Mouse (Mus musculus): ENCODE results near the gene Afap1. TPM values are rescaled to one million over a fixed set of nuclear protein-coding genes. Genes with fewer than 3 reads are reported as not detected.

Afap1 gene
- 1 to 10 TPM; 3.7 to 6.6 TPM for polyA plus RNA-seq (2017; shearing (Covaris generic))

GRCm38 (mm10) chr5:35893093-35893804, at the start of gene Afap1:
Gene Afap1, plus strand, starts transcription at chr5:35893319.
- peak; percentile 94 for ATAC-seq

GRCm38 (mm10) chr5:35851485-35851884, 41.6 kb upstream of the Afap1 start:
- ATAC-seq: no peak

GRCm38 (mm10) chr5:35853463-35853862, 39.7 kb upstream of the Afap1 start:
- no peak for ATAC-seq

DNA sequence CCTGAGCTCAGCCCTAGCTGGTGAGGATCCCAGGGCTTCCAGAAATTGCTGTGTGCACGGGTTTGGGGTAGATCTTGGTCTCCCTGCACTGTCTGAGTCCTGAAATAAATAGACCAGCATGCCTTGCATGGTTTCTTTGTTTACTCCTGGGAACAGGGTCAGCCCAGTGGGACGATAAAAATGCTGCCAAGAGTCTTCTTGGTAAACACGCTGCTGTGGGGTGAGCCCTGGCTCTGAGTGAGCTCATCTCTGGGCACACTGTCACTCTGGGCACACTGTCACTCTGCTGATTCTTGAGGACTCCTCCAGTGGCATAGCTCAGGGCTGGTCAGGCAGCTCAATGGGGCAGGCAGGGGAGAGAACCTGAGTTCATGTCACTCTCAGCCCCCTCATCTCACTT, 36.9 kb upstream of the Afap1 start:
- ATAC-seq: no peak

DNA sequence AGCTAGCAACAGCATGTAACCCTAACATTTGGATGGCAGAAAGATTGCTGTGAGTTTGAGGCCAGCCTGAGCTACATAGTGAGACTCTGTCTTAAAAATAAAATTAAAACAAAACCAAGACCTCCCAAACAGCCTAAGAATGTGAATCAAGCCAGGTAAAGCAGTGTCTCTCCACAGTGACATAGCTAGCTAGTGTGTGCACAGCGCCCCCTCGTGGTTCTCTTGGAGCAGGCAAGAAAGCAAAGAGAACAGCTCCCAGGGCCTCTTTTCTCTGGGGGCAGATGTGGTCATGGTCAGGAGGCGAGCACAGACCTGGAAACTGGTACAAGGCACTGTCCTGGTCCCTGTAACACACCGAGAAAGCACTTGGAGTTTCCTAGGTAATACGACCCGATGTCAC, 35.0 kb upstream of the Afap1 start:
- no peak for ATAC-seq

DNA sequence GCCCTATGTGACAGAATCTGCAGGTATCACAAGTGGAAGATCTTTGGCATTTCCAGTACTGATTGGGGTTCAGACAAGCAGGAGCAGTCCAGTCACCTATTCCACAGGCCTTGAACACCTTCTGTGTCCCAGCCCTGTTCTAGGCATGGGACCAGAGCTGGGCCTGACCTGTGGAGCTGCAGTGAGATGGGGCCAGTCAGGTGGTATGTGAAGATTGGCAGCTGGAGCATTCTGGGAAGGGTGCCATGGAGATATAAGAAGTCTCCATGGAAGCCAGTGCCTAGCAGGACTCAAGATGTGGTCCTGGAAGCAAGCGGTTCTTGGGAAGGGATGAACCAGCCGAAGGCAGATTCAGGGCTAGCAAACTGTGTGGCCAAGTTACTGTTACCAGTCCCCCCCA, 31.7 kb upstream of the Afap1 start:
- ATAC-seq: no peak

GRCm38 (mm10) chr5:35869973-35870372, 23.1 kb upstream of the Afap1 start:
- no peak for ATAC-seq

GRCm38 (mm10) chr5:35870408-35871012, 22.6 kb upstream of the Afap1 start:
- ATAC-seq: peak; percentile 52

DNA sequence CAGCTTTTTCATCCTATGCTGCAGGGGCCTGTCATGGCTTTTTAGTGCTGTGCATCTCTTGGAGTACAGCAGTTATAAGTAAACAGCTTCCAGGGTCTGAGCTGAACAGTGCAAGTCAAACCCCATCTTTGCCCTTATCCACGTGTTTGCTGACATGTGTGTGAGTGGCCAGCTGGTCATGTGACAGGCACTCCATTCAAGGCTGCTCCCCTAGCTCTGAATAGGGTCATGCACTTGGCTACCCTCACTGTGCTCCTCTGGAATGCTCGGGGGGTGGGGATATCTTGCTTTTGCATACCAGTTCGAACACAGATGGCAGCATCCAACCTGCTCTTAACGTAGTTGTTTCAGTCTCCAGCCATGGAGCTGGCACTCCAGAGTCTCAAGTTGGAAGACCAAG, 19.7 kb upstream of the Afap1 start:
- ATAC-seq: no peak

DNA sequence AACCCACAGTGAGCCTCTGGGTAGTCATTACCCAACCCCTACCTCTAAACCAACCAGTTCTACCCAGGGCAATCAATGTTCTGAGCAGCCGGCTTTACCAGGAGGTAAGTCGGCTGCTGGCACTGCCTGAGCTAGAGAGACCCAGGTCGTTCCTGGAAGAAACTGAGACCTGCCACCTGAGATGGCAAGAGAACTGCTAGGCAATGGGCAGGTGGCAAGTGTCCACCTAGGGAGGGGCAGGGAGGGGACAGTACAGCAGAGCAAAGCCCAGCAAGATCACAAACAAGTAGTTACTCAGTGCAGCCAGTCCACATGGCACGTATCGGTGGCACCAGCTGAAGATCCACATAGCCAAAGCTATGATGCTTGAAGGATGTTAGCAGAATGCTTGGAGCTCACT, 16.9 kb upstream of the Afap1 start:
- ATAC-seq: no peak

DNA sequence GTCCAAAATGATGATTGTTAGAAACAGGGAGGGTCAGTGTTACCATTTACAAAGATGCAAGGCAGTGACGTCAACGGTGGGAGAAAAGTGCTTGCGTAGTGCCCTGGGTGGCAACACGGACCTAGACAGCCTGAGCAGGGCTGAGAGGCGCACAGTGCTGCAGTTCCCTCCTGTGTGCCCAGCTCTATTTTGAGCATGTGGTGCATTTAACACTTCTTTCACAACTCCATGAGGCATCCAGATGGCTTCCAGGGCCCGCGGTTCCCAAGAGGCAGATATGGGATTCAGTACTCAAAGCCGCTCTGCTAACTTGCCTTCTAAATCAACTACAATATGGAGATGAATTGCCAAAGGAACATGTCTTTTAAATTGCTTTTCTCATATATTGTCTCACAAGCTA, 13.9 kb upstream of the Afap1 start:
- no peak for ATAC-seq

DNA sequence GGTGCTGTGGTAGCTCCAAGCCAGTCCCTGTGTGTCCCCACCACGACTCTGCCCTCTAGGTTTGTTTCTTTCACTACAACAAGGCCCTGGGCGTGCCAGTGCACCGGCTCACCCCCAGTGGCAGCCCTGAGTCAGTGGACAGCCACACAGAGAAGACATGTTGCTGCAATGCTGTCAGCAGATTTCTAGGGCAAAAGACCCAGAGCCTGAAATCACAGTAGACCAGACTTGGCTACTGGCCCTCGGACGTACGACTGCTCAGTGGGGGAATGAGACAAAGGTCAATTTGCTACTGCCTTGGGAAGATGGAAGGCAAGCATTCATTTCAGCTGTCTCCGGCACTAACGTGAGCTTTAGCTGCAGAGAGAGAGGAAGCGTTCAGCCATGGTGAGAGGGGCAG, 10.7 kb upstream of the Afap1 start:
- no peak for ATAC-seq

GRCm38 (mm10) chr5:35884262-35884661, 8.9 kb upstream of the Afap1 start:
- ATAC-seq: no peak

- ATAC-seq: peak; percentile 46
These were observed 8.4 kb upstream of the Afap1 start for GRCm38 (mm10) chr5:35884689-35885088.

GRCm38 (mm10) chr5:35888959-35889358, 4.2 kb upstream of the Afap1 start:
- ATAC-seq: no peak

DNA sequence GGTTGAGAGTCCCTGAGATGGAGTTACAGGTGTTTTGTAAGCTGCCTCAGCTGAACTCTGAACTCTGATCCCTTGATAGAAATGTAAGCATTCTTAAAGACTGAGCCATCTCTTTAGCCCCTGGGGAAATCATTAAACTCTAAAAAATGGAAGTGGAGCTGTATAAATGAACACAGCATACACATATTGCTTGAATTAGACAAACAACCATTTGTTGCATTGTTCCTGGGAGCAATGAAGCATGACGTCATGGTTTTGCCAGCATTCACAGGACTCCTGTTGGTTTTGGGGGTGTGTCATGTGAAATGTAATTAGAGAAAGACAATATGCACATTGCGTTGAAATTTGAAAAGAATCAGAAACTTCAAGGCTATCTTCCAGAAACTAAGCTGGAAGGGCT, 3.5 kb upstream of the Afap1 start:
- ATAC-seq: no peak

DNA sequence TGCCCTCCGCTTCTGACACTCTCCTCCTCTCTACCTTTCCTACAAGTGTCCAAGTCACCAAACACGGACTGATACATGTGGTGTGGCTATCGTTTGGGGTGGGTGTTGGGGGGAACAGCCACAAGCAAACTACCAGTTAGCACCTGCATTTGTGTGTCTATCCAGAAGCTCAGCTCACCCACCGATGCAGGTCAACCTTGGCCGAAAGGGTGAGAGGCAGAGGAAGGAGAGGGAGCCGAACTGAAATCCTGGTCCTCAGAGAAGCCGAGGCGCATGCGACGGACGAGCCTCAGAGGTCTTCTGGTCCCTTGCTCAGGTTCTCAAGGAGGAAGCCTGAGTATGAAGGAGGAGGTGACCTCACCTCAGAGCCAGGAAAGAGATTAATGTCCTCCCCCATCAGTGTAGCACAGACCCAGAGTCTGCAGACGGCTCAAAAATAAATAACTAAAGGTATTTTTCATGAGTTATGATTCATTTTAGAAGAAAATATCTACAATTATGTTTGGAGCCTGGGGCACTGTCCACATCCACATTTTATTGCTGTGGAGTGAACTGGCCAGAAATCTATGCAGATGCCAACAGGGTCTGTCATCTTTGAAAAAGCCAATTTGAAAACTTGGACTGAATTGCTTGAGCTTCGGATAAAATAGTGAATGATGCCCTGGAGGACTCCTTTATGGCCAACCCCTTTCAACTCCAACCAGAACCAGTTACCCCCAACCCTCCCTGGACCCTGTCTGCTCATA, 2.0 kb upstream of the Afap1 start:
- ATAC-seq: no peak

DNA sequence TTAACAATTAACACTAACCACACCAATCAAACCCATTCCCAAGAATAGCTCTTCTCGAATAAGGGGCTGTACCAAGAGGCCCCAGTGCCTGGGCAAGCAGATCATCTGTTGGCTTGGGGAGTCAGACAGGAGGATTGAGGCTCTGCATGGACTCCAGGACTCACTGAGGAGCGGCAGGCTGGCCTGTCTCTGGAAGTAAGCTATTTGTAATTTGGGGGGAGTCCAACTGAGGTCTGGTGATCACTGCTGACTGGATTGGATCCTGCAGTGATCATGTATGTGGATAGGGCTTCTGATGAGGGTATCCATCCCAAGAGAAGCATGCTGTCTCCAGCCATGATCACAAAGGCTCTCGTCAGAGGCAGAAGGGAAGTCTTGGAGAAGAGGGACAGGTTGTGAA, 756 bp upstream of the Afap1 start:
- ATAC-seq: no peak

GRCm38 (mm10) chr5:35893805-35894260, 714 bp downstream of the Afap1 start:
- ATAC-seq: no peak

GRCm38 (mm10) chr5:35894295-35895047, 1.4 kb downstream of the Afap1 start:
- ATAC-seq: no peak

DNA sequence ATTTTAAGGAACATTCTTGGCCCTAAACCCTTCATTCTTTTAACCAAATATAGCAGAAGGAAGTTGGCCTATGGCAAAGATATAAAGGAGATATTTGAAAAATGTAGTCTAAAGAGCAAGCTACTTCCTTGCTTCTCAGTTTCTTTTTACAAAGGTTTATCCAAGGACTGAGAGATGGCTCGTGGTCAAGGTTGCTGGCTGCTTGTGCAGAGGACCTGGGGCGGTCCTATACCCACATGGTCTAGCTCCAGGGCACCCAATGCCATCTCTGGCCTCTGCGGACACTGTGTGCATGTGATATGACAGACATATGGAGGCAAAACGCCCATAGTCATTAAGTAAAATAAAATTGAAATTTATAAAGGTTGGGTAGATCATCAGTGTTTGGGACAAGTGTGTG, 2.8 kb downstream of the Afap1 start:
- no peak for ATAC-seq

DNA sequence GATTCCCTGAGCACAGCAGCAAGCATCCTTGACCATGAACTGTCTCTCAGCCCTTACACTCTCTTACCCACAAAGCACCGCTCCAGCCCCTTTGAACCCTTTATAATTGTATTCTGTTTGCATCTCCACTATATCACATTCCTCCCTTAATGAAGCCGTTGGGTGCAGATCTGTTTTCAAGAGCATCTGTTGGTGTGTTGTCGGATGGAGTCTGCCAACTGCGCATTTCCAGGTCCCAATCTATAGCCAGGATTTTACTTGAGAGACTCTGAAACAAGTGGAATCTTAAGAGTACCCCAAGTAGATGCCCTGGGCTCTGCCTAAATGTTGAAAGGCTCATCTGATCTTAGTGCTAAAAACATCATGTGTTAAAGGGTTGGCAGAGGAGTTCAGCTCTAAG, 3.4 kb downstream of the Afap1 start:
- ATAC-seq: no peak

GRCm38 (mm10) chr5:35897147-35897546, 4.0 kb downstream of the Afap1 start:
- no peak for ATAC-seq

All from activated CD4-positive, CD25-positive, alpha-beta regulatory T cell, adult 4 months (primary cell).